In the genomic region with DNA sequence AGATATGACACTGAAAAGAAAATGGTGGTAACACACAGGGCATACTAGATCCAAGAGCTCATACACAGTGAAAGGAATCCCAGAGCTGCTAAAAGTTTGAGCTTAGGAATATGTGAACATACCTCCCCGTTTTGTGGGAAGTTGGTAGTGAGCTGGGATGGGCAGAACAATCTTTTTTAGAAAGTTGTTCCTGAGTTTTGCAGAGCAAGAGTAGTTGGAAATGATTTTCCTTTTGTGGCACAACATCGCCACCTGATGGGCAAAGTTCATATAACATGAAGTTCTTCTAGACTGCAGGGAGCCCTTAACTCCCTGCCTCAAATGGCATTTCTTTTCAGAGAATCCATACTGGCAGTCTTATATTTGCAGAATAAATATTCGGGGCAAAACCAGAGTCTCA, we compare ENCODE assay signal across 8 mouse cellular contexts. TPM values are rescaled to one million over a fixed set of nuclear protein-coding genes. Genes with fewer than 3 reads are reported as not detected.
DNase-seq lines count a peak whose midpoint lies in the region; TF ChIP-seq lines count a peak whose summit lies in the region.
"Had no signal": no experiment of that assay in that cellular context is flagged by ENCODE, and none has a peak within 500 bp of the region (broad histone marks: within the 10 kb centered on the region; RNA-seq: fewer than 3 reads in every experiment).

No protein-coding gene starts in this region.

- H3K4me2 ChIP-seq in CH12.LX (ENCODE audit: insufficient read depth, low read depth, poor library complexity, severe bottlenecking), result peak overlapping the region; percentile 81

- H3K27ac ChIP-seq in CH12.LX (ENCODE audit: insufficient read depth, low read depth), result peak overlapping the region; percentile 71; the same call in 1 of the 2 replicates

- no peaks in the 10 kb centered on the region for H3K9me3 ChIP-seq in CH12.LX (replicated peaks; ENCODE audit: low read length)

- DNase-seq in A20 (ENCODE audit: low read depth, low spot score), result peak; percentile 75
- peak; percentile 86 for DNase-seq in CH12.LX (ENCODE audit: extremely low read depth)
- peak; percentile 24 for DNase-seq in cerebellum, adult 9-10 months
- peak; percentile 42 to 70 for DNase-seq in frontal cortex, postnatal 25 days (ENCODE audit: low spot score in 2 of 2)
- DNase-seq in layer of hippocampus, adult 9-10 months (ENCODE audit: low spot score), result peak; percentile 68
- peak; percentile 55 for DNase-seq in lung, postnatal 25 days (ENCODE audit: low spot score)
- DNase-seq in skeletal muscle tissue, adult 2 months (ENCODE audit: low read depth, low spot score), result peak; percentile 7

- peak; percentile 92 for TF ChIP-seq RAD21 in CH12.LX (IDR thresholded peaks at IDR 0.05; ENCODE audit: low read depth, low read length)

- no peak for TF ChIP-seq POLR2A in CH12.LX (IDR thresholded peaks at IDR 0.05; ENCODE audit: low read depth, low read length)

- H3K27me3 ChIP-seq in CH12.LX (replicated peaks), result no peaks in the 10 kb centered on the region

- peak; percentile 63 for TF ChIP-seq EP300 in CH12.LX (IDR thresholded peaks at IDR 0.05; ENCODE audit: low read length)

- in situ Hi-C loops in CH12.LX (cut with MboI; ENCODE audit: low pct_ligation_motif_present, low pct_unique_long_range_greater_than_20kb, low sequenced_read_pairs), result no loop called here

- H3K4me1 ChIP-seq in CH12.LX (ENCODE audit: control insufficient read depth in 1 of 2, insufficient read depth in 2 of 2), result peaks cover 14 to 71% of the 10 kb centered on the region in 2 experiments

- no peaks in the 10 kb centered on the region for H3K36me3 ChIP-seq in CH12.LX (replicated peaks in 1 of 2; ENCODE audit: control insufficient read depth in 1 of 2, insufficient read depth in 1 of 2, low read length in 1 of 2)

- dilution Hi-C loops in CH12.LX (cut with MboI; ENCODE audit: extremely low pct_ligation_motif_present, extremely low pct_unique_long_range_greater_than_20kb, low sequenced_read_pairs), result no loop called here

- H3K79me2 ChIP-seq in CH12.LX (replicated peaks; ENCODE audit: control insufficient read depth, extremely low read depth, insufficient read depth, poor library complexity, severe bottlenecking), result no peaks in the 10 kb centered on the region

- no peak overlapping the region for H3K9ac ChIP-seq in CH12.LX (ENCODE audit: insufficient read depth, low read depth)

- TF ChIP-seq CTCF in CH12.LX (conservative IDR thresholded peaks at IDR 0.05 in 1 of 2, IDR thresholded peaks at IDR 0.05 in 1 of 2; ENCODE audit: low read depth in 2 of 2, low read length in 2 of 2), result peak; percentile 50 to 81

- H3K4me3 ChIP-seq in CH12.LX (replicated peaks in 1 of 3; ENCODE audit: low read depth in 2 of 3, low read length in 2 of 3, poor library complexity in 1 of 3), result peak overlapping the region in 1 of 3 experiments; percentile 30

TF ChIP-seq in CH12.LX, 34 proteins besides CTCF, POLR2A, EP300 and RAD21:
- TF ChIP-seq E2F4 (IDR thresholded peaks at IDR 0.05; ENCODE audit: insufficient replicate concordance, low read depth, low read length), result no peak
- peak; percentile 33; the same call in 1 of the 2 replicates for TF ChIP-seq ZNF384 (IDR thresholded peaks at IDR 0.05; ENCODE audit: low read depth, low read length)
- 0 out of 2 replicates have a peak, but pooled peaks have one; percentile 42 for TF ChIP-seq IRF4 (IDR thresholded peaks at IDR 0.05; ENCODE audit: low read depth, low read length)
- TF ChIP-seq PAX5 (IDR thresholded peaks at IDR 0.05; ENCODE audit: low read length), result no peak
- peak; percentile 66 for TF ChIP-seq SMC3 (IDR thresholded peaks at IDR 0.05; ENCODE audit: low read depth, low read length)
- no peak for TF ChIP-seq UBTF (IDR thresholded peaks at IDR 0.05; ENCODE audit: low read depth, low read length)
- TF ChIP-seq JUND (conservative IDR thresholded peaks at IDR 0.05; ENCODE audit: low read depth, low read length), result peak; percentile 51; the same call in 1 of the 2 replicates
- TF ChIP-seq KAT2A (IDR thresholded peaks at IDR 0.05; ENCODE audit: insufficient replicate concordance, low read length), result no peak
- TF ChIP-seq SIN3A (IDR thresholded peaks at IDR 0.05; ENCODE audit: low read length), result no peak
- TF ChIP-seq MYC (IDR thresholded peaks at IDR 0.05; ENCODE audit: low read depth, low read length), result 0 out of 2 replicates have a peak, but pooled peaks have one; percentile 45
- TF ChIP-seq ELF1 (IDR thresholded peaks at IDR 0.05; ENCODE audit: low read depth, low read length), result 0 out of 2 replicates have a peak, but pooled peaks have one; percentile 26
- peak; percentile 40; the same call in 1 of the 2 replicates for TF ChIP-seq NELFE (IDR thresholded peaks at IDR 0.05; ENCODE audit: low read depth, low read length)
- 0 out of 2 replicates have a peak, but pooled peaks have one; percentile 32 for TF ChIP-seq MEF2A (IDR thresholded peaks at IDR 0.05; ENCODE audit: borderline replicate concordance, low read depth, low read length)
- 0 out of 2 replicates have a peak, but pooled peaks have one; percentile 37 for TF ChIP-seq RCOR1 (conservative IDR thresholded peaks at IDR 0.05; ENCODE audit: low read depth, low read length)
- TF ChIP-seq GABPA (IDR thresholded peaks at IDR 0.05; ENCODE audit: insufficient replicate concordance, low read depth, low read length), result no peak
- peak; percentile 10; the same call in 1 of the 2 replicates for TF ChIP-seq MAFK (IDR thresholded peaks at IDR 0.05; ENCODE audit: insufficient replicate concordance, low read length)
- peak; percentile 19; the same call in 1 of the 2 replicates for TF ChIP-seq CHD2 (IDR thresholded peaks at IDR 0.05; ENCODE audit: low read length)
- peak; percentile 36; the same call in 1 of the 2 replicates for TF ChIP-seq MAX (IDR thresholded peaks at IDR 0.05; ENCODE audit: low read length)
- peak; percentile 87; the same call in 1 of the 2 replicates for TF ChIP-seq CHD1 (IDR thresholded peaks at IDR 0.05; ENCODE audit: low read depth, low read length)
- TF ChIP-seq JUN (IDR thresholded peaks at IDR 0.05; ENCODE audit: insufficient read depth, low read depth, low read length), result 0 out of 2 replicates have a peak, but pooled peaks have one; percentile 7
- no peak for TF ChIP-seq POLR2AphosphoS2 (IDR thresholded peaks at IDR 0.05; ENCODE audit: low read depth, low read length)
- TF ChIP-seq TCF12 (IDR thresholded peaks at IDR 0.05; ENCODE audit: low read depth, low read length), result no peak

RNA-seq across cellular contexts. Expression of a gene that starts 33.3 kb away (rescaled TPM):
- total RNA-seq in CH12.LX (2012; rRNA removed) (not detected in 2 replicates), CH12.LX (2014; rRNA removed) (not detected in 2 replicates)
- polyA plus RNA-seq in CH12.LX (2012; ENCODE audit: insufficient read length, low read depth), result not detected in 2 replicates
- polyA plus RNA-seq: testis, adult 2 months had no signal

Comparison
In these comparisons a context has a peak if more than half of its experiments do, and no peak if none do; other contexts are left out.
1. DNase-seq: peak in every context shown above with its lines; median percentile 86 in CH12.LX; 75 in A20; 68 in layer of hippocampus, adult 9-10 months; 56 in frontal cortex, postnatal 25 days; 55 in lung, postnatal 25 days; 24 in cerebellum, adult 9-10 months; 7 in skeletal muscle tissue, adult 2 months.